Mouse (Mus musculus) heart, postnatal 0 days (tissue): Measurements from ENCODE around the gene Elovl6. TPM values are rescaled to one million over a fixed set of nuclear protein-coding genes. Genes with fewer than 3 reads are reported as not detected.

Source experiments
- ATAC-seq: fragments of 200-750 bp; cut with Nextera tagmentation; 2 replicates; pipeline ENCODE4 v1.8.0; 2017; ENCODE audit warnings: low read depth, moderate number of reproducible peaks, moderate library complexity; ENCODE audit not compliant: insufficient read depth
- DNase-seq: peaks from one replicate; pipeline ENCODE4 v3.0.0-alpha.2; 2016; ENCODE audit warnings: low spot score
- H3K27ac ChIP-seq: fragments of 300-500 bp; sonication (generic); 2 replicates; pipeline ENCODE4 v1.5.1; 2014; ENCODE audit warnings: low read depth, mild to moderate bottlenecking
- H3K27me3 ChIP-seq: fragments of 300-500 bp; sonication (generic); 2 replicates; pipeline ENCODE4 v1.6.1; 2014; ENCODE audit warnings: low read length, mixed read lengths; ENCODE audit not compliant: control insufficient read depth, insufficient read depth
- H3K36me3 ChIP-seq: fragments of 300-500 bp; sonication (generic); replicated peaks from 2 replicates; pipeline ENCODE4 v1.6.1; 2014; ENCODE audit warnings: low read length, mixed read lengths; ENCODE audit not compliant: control insufficient read depth, insufficient read depth
- H3K4me1 ChIP-seq: fragments of 300-500 bp; sonication (generic); 2 replicates; pipeline ENCODE4 v1.6.1; 2014; ENCODE audit warnings: antibody characterized with exemption; ENCODE audit not compliant: control insufficient read depth, insufficient read depth
- H3K4me2 ChIP-seq: fragments of 300-500 bp; sonication (generic); 2 replicates; pipeline ENCODE4 v1.6.1; 2014; ENCODE audit warnings: low read depth, mild to moderate bottlenecking, low read length, moderate library complexity
- H3K4me3 ChIP-seq: fragments of 300-500 bp; sonication (generic); 2 replicates; pipeline ENCODE4 v1.5.1; 2014; ENCODE audit warnings: low read depth, low read length
- H3K9ac ChIP-seq: fragments of 300-500 bp; sonication (generic); replicated peaks from 2 replicates; pipeline ENCODE4 v1.6.1; 2014; ENCODE audit warnings: low read depth, low read length, mixed read lengths
- H3K9me3 ChIP-seq: fragments of 300-500 bp; sonication (generic); replicated peaks from 2 replicates; pipeline ENCODE4 v1.6.1; 2016; ENCODE audit warnings: low read length; ENCODE audit not compliant: control insufficient read depth
- CTCF ChIP-seq: IDR thresholded peaks from 2 replicates; pipeline ENCODE4 v1.5.1; 2016; ENCODE audit warnings: antibody characterized with exemption, control low read depth, low read depth
- EP300 ChIP-seq: IDR thresholded peaks from 2 replicates; pipeline ENCODE4 v1.6.1; 2016; ENCODE audit warnings: antibody characterized with exemption, low read depth
- WGBS: fragments of 180-500 bp; shearing (Covaris S2); extraction: QIAGEN DNeasy Blood & Tissue Kit; methylation state at CpG from one replicate; pipeline ENCODE4 v1.1.7; 2014; 5-methylcytosine and 5-hydroxymethylcytosine counted together
- polyA plus RNA-seq: library from polyadenylated mRNA; unstranded; fragments of >200 nt; fragmentation: Nextera tagmentation; extraction: Ambion mirVana; gene quantifications from 2 replicates; pipeline ENCODE4 v1.2.1, GENCODE M21; 2015
- total RNA-seq: library from RNA; depleted of rRNA; stranded (reverse); fragments of >200 nt; gene quantifications from 2 replicates; pipeline ENCODE4 v1.2.3, GENCODE M21; 2014; ENCODE audit warnings: low replicate concordance

Elovl6 gene
- total and polyA plus RNA-seq, 2 experiments from 2014 or later: 2.9 to 5.2 TPM

DNA sequence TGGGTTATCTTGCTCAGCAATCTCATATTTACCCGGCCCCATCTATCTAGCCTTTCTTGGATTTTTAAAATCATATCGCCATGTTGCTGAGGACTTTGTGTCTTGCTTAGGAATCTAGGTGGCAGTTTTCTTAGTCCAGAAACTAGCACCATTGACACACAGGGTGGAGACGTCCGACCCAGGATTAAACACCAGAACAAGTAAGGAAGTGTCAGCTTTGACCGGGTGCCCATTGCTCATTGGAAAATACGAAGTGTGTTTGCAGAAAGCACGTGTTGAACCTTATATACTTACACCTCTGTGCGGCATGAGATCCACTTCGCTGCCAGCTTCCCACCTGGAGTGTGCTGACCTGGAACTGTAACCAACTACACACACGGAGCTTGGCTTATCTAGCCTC lies 57.5 kb downstream of the Elovl6 start:
- H3K4me3 ChIP-seq: no peak overlapping the region
- 88% methylated on average over 10 of the region's 10 CpGs for WGBS
- no peak for ATAC-seq
- H3K36me3 ChIP-seq: no peaks in the 10 kb centered on the region
- H3K9me3 ChIP-seq: no peaks in the 10 kb centered on the region
- TF ChIP-seq CTCF (no peak), EP300 (no peak)
- no peak for DNase-seq
- no peak overlapping the region for H3K9ac ChIP-seq
- no peak overlapping the region; the same call in 1 of the 2 replicates for H3K27ac ChIP-seq
- no peak overlapping the region for H3K4me2 ChIP-seq
- H3K4me1 ChIP-seq: peaks cover 24% of the 10 kb centered on the region
- H3K27me3 ChIP-seq: no peaks in the 10 kb centered on the region

DNA sequence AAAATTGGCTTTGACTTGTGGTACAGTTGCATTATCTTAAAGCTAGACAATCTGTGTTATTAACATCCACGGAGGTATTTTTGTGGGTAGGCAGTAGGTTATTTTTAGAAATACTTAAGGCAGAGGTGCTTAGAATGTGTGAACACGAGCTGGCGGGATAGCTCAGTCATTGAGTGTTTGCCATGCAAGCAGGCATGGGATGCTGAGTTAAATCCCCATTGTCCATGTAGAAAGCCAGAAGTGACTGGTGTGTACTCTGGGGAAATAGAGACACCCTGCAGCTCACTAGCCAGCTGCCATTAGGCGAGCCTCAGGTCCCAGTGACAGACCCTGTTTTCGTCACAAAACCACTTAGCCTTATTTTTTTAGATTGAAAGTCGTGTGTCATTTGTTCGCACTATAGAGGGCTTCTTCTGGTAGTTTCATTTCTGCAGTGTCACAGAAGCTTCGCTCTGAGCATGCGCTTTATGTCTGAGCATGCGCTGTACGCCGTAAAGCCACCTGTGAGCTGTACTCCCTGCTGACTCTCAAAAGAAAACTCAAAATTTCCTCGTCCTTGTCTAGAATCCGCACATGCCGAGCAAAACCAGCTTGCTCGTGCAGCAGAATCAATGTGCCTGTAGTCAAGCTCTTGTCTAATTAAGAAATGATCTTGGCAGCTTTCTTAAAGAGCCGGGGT lies 58.5 kb downstream of the Elovl6 start:
- H3K4me1 ChIP-seq: peaks cover 24% of the 10 kb centered on the region
- WGBS: 55% methylated on average over 17 of the region's 17 CpGs
- peak overlapping the region; percentile 7; the same call in 1 of the 2 replicates for H3K4me3 ChIP-seq
- H3K9me3 ChIP-seq: no peaks in the 10 kb centered on the region
- 0 out of 2 replicates have a peak overlapping the region, but pooled peaks have one; percentile 15 for H3K9ac ChIP-seq
- DNase-seq (peak; percentile 76), ATAC-seq (peak; percentile 81)
- peak overlapping the region; percentile 88 for H3K27ac ChIP-seq
- TF ChIP-seq EP300 (0 out of 2 replicates have a peak, but pooled peaks have one; percentile 27), CTCF (no peak)
- peak overlapping the region; percentile 52 for H3K4me2 ChIP-seq
- no peaks in the 10 kb centered on the region for H3K36me3 ChIP-seq
- H3K27me3 ChIP-seq: no peaks in the 10 kb centered on the region

- ATAC-seq: no peak
- H3K27ac ChIP-seq: peak overlapping the region; percentile 88
- 65% methylated on average over 9 of the region's 9 CpGs for WGBS
- H3K4me1 ChIP-seq: peaks cover 24% of the 10 kb centered on the region
- TF ChIP-seq EP300 (no peak), CTCF (no peak)
- peak overlapping the region; percentile 52 for H3K4me2 ChIP-seq
- H3K9me3 ChIP-seq: no peaks in the 10 kb centered on the region
- DNase-seq: no peak
- H3K27me3 ChIP-seq: no peaks in the 10 kb centered on the region
- no peak overlapping the region for H3K4me3 ChIP-seq
- no peaks in the 10 kb centered on the region for H3K36me3 ChIP-seq
- 0 out of 2 replicates have a peak overlapping the region, but pooled peaks have one; percentile 15 for H3K9ac ChIP-seq
These were observed 59.1 kb downstream of the Elovl6 start for GRCm38 (mm10) chr3:129591251-129591650.

- H3K27ac ChIP-seq: no peak overlapping the region
- TF ChIP-seq EP300 (no peak), CTCF (no peak)
- ATAC-seq: no peak
These were observed 59.6 kb downstream of the Elovl6 start for GRCm38 (mm10) chr3:129591761-129592160.

DNA sequence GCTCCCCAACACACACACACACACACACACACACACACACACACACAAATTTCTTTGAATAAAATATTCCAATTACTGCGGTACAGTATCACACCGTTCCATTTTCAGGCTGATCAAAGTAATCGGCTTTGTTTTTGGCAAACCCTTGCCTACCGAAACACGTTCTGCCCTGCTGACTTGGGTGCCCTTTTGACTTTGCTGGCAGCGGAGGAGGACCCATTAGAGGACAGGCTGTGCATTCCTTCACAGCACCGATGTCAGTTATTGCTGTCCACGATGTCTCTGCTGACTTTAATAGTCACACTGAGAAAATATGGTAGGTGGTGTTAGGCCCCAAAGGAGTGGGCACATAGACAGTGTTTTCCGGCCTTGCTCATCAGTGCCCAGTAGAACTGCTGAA lies 60.8 kb downstream of the Elovl6 start:
- no peak overlapping the region for H3K9ac ChIP-seq
- no peak overlapping the region for H3K27ac ChIP-seq
- DNase-seq: no peak
- WGBS: 72% methylated on average over 9 of the region's 9 CpGs
- TF ChIP-seq EP300: no peak
- TF ChIP-seq CTCF: no peak
- H3K4me2 ChIP-seq: no peak overlapping the region
- H3K4me1 ChIP-seq: peaks cover 24% of the 10 kb centered on the region
- H3K4me3 ChIP-seq: no peak overlapping the region
- H3K27me3 ChIP-seq: no peaks in the 10 kb centered on the region
- H3K36me3 ChIP-seq: no peaks in the 10 kb centered on the region
- ATAC-seq: no peak
- H3K9me3 ChIP-seq: no peaks in the 10 kb centered on the region

More at GRCm38 (mm10) chr3:129591761-129592160, 59.6 kb downstream of the Elovl6 start:
- no peak overlapping the region for H3K4me2 ChIP-seq
- no peaks in the 10 kb centered on the region for H3K36me3 ChIP-seq
- WGBS: 92% methylated on average over 8 of the region's 8 CpGs
- no peak overlapping the region for H3K9ac ChIP-seq
- H3K9me3 ChIP-seq: no peaks in the 10 kb centered on the region
- DNase-seq: no peak
- no peak overlapping the region for H3K4me3 ChIP-seq
- H3K27me3 ChIP-seq: no peaks in the 10 kb centered on the region
- H3K4me1 ChIP-seq: peaks cover 24% of the 10 kb centered on the region

DNA sequence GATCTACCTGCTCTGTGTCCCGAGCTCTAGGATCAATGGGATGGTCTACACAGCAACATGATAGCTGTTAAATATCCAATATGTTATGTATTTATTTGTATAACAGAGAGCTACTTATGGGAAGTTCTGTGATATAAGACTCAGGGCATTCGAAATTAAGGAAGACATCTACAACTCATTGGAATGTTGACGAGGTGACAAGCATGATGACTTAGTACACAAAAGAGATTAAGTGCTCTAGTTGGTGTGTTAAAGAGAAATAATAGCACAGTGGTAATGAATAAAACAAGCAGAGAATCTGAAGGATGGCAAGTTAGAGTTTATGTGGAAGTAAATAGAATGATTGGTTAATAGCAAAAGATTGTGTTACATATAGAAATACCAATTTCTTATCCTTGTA lies 61.6 kb downstream of the Elovl6 start:
- H3K9ac ChIP-seq: no peak overlapping the region
- H3K4me3 ChIP-seq: no peak overlapping the region
- no peak overlapping the region for H3K27ac ChIP-seq
- H3K36me3 ChIP-seq: no peaks in the 10 kb centered on the region
- H3K27me3 ChIP-seq: no peaks in the 10 kb centered on the region
- DNase-seq (no peak), ATAC-seq (no peak)
- H3K9me3 ChIP-seq: no peaks in the 10 kb centered on the region
- no peak overlapping the region for H3K4me2 ChIP-seq
- peaks cover 19% of the 10 kb centered on the region for H3K4me1 ChIP-seq
- 78% methylated on average over 3 of the region's 3 CpGs for WGBS
- no peak for TF ChIP-seq CTCF
- no peak for TF ChIP-seq EP300
